22 mouse cellular contexts compared by ENCODE assay signal in genomic region chr4:139221837-139222236, GRCm38 (mm10). TPM values are rescaled to one million over a fixed set of nuclear protein-coding genes. Genes with fewer than 3 reads are reported as not detected.
A peak's percentile ranks its signal among the peaks of the same experiment; 100 is the strongest.
DNase-seq lines count a peak whose midpoint lies in the region; ATAC-seq and TF ChIP-seq lines count a peak whose summit lies in the region.
"Had no signal": no experiment of that assay in that cellular context is flagged by ENCODE, and none has a peak within 500 bp of the region (broad histone marks: within the 10 kb centered on the region; RNA-seq: fewer than 3 reads in every experiment).

No protein-coding gene starts in this region.

- H3K4me1 ChIP-seq in heart, adult 2 months (ENCODE audit: control insufficient read depth, insufficient read depth, low read length): peaks cover 47% of the 10 kb centered on the region
- peaks cover 33% of the 10 kb centered on the region for H3K4me1 ChIP-seq in heart, embryonic 10.5 days
- peaks cover 14% of the 10 kb centered on the region for H3K4me1 ChIP-seq in liver, embryonic 11.5 days (replicated peaks; ENCODE audit: control insufficient read depth, insufficient read depth, low read length)
- 0 out of 2 replicates have a peak, but pooled peaks cover 2% of the 10 kb centered on the region for H3K4me1 ChIP-seq in liver, postnatal 0 days (ENCODE audit: insufficient read depth)
- peaks cover 24% of the 10 kb centered on the region for H3K4me1 ChIP-seq in limb, embryonic 15.5 days
- H3K4me1 ChIP-seq in hindbrain, embryonic 16.5 days (ENCODE audit: control insufficient read depth, insufficient read depth, low read depth, low read length): peaks cover 4% of the 10 kb centered on the region; the same call in 1 of the 2 replicates

- 0 out of 2 replicates have a peak, but pooled peaks have one; percentile 14 for TF ChIP-seq EP300 in heart, adult 2 months (IDR thresholded peaks at IDR 0.05; ENCODE audit: insufficient read depth, low read depth, low read length)
- no peak for TF ChIP-seq EP300 in liver, postnatal 0 days (IDR thresholded peaks at IDR 0.05; ENCODE audit: low read depth)

- peaks cover 5% of the 10 kb centered on the region for H3K36me3 ChIP-seq in heart, adult 2 months (ENCODE audit: control insufficient read depth, insufficient read depth, low read length)
- peaks cover 37% of the 10 kb centered on the region for H3K36me3 ChIP-seq in heart, embryonic 10.5 days
- H3K36me3 ChIP-seq in liver, embryonic 11.5 days (ENCODE audit: control insufficient read depth, insufficient read depth, low read length): peaks cover 8% of the 10 kb centered on the region; the same call in 1 of the 2 replicates
- peaks cover 11% of the 10 kb centered on the region for H3K36me3 ChIP-seq in liver, postnatal 0 days (replicated peaks; ENCODE audit: insufficient read depth, low read length)
- H3K36me3 ChIP-seq in limb, embryonic 15.5 days: peaks cover 5% of the 10 kb centered on the region; the same call in 1 of the 2 replicates
- peaks cover 2% of the 10 kb centered on the region; the same call in 1 of the 2 replicates for H3K36me3 ChIP-seq in hindbrain, embryonic 16.5 days (ENCODE audit: control insufficient read depth, insufficient read depth, low read length)
- H3K36me3 ChIP-seq: forebrain, embryonic 15.5 days; neural tube, embryonic 15.5 days had no signal

- ATAC-seq in liver, embryonic 11.5 days (replicated peaks; ENCODE audit: low FRiP score): no peak
- ATAC-seq in liver, postnatal 0 days: no peak
- no peak for ATAC-seq in limb, embryonic 15.5 days (ENCODE audit: insufficient number of reproducible peaks, low FRiP score, low TSS enrichment, low read depth)
- ATAC-seq in hindbrain, embryonic 16.5 days: no peak
- ATAC-seq: forebrain, embryonic 15.5 days; inflammation-experienced regulatory T-cells, adult 6 months had no signal

- TF ChIP-seq POLR2A in heart, adult 2 months (IDR thresholded peaks at IDR 0.05; ENCODE audit: insufficient read depth, low read depth, low read length): no peak

- no peaks in the 10 kb centered on the region for H3K27me3 ChIP-seq in heart, adult 2 months (ENCODE audit: control insufficient read depth, insufficient read depth, low read length)
- no peaks in the 10 kb centered on the region for H3K27me3 ChIP-seq in heart, embryonic 10.5 days (ENCODE audit: insufficient read depth, poor library complexity, severe bottlenecking)
- H3K27me3 ChIP-seq in liver, embryonic 11.5 days (replicated peaks; ENCODE audit: control insufficient read depth, insufficient read depth, low read length): no peaks in the 10 kb centered on the region
- H3K27me3 ChIP-seq in liver, postnatal 0 days (ENCODE audit: insufficient read depth, low read length): no peaks in the 10 kb centered on the region
- H3K27me3 ChIP-seq in limb, embryonic 15.5 days: no peaks in the 10 kb centered on the region
- no peaks in the 10 kb centered on the region for H3K27me3 ChIP-seq in hindbrain, embryonic 16.5 days (replicated peaks; ENCODE audit: control insufficient read depth, insufficient read depth, low read length)
- H3K27me3 ChIP-seq: embryonic facial prominence, embryonic 15.5 days; forebrain, embryonic 15.5 days; hindbrain, embryonic 13.5 days; liver, embryonic 15.5 days; midbrain, embryonic 12.5 days; neural tube, embryonic 15.5 days had no signal

- no peak overlapping the region for H3K4me3 ChIP-seq in heart, adult 2 months
- H3K4me3 ChIP-seq in heart, embryonic 10.5 days: no peak overlapping the region
- H3K4me3 ChIP-seq in liver, embryonic 11.5 days (ENCODE audit: low read depth, low read length): no peak overlapping the region
- no peak overlapping the region for H3K4me3 ChIP-seq in liver, postnatal 0 days (ENCODE audit: low read depth, low read length)
- H3K4me3 ChIP-seq in limb, embryonic 15.5 days: no peak overlapping the region
- H3K4me3 ChIP-seq in hindbrain, embryonic 16.5 days (ENCODE audit: low read length): no peak overlapping the region
- H3K4me3 ChIP-seq: embryonic facial prominence, embryonic 15.5 days; forebrain, embryonic 15.5 days; hindbrain, embryonic 13.5 days; liver, embryonic 15.5 days; midbrain, embryonic 12.5 days; neural tube, embryonic 15.5 days had no signal

- DNase-seq in heart, adult 2 months: no peak
- no peak for DNase-seq in heart, embryonic 10.5 days (ENCODE audit: low spot score)
- DNase-seq in liver, embryonic 11.5 days (ENCODE audit: low spot score): no peak
- DNase-seq in liver, postnatal 0 days: no peak
- DNase-seq in thymus, postnatal 36 days: no peak
- DNase-seq: adrenal gland, postnatal 10 days; cerebellum, adult 8-10 months; cerebellum, postnatal 36 days; gastrocnemius, postnatal 10 days; kidney, adult 8-10 months; kidney, postnatal 14 days; layer of hippocampus, postnatal 36 days had no signal

- no peak overlapping the region for H3K4me2 ChIP-seq in liver, embryonic 11.5 days
- H3K4me2 ChIP-seq in liver, postnatal 0 days (ENCODE audit: low read depth, low read length): no peak overlapping the region
- no peak overlapping the region for H3K4me2 ChIP-seq in limb, embryonic 15.5 days
- no peak overlapping the region for H3K4me2 ChIP-seq in hindbrain, embryonic 16.5 days (ENCODE audit: low read length)
- H3K4me2 ChIP-seq: embryonic facial prominence, embryonic 15.5 days; forebrain, embryonic 15.5 days; hindbrain, embryonic 13.5 days; liver, embryonic 15.5 days; midbrain, embryonic 12.5 days; neural tube, embryonic 15.5 days had no signal

- 36% methylated on average over 4 of the region's 4 CpGs for WGBS in heart, adult 2 months
- 89% methylated on average over 4 of the region's 4 CpGs for WGBS in heart, embryonic 10.5 days
- WGBS in liver, embryonic 11.5 days: 73% methylated on average over 4 of the region's 4 CpGs
- 40% methylated on average over 4 of the region's 4 CpGs for WGBS in liver, postnatal 0 days (ENCODE audit: insufficient replicate concordance)
- WGBS in limb, embryonic 15.5 days: 83% methylated on average over 4 of the region's 4 CpGs
- 78% methylated on average over 4 of the region's 4 CpGs for WGBS in hindbrain, embryonic 16.5 days

- intact Hi-C loops in heart, adult 2 months (cut with DNase I): no loop called here

- H3K79me2 ChIP-seq in heart, adult 2 months (replicated peaks; ENCODE audit: control insufficient read depth, insufficient read depth, low read length): peaks cover 18% of the 10 kb centered on the region

- H3K9ac ChIP-seq in heart, adult 2 months (ENCODE audit: low read depth, low read length): no peak overlapping the region
- H3K9ac ChIP-seq in liver, embryonic 11.5 days (ENCODE audit: low read depth, low read length): no peak overlapping the region
- H3K9ac ChIP-seq in liver, postnatal 0 days (replicated peaks): no peak overlapping the region
- H3K9ac ChIP-seq in limb, embryonic 15.5 days: no peak overlapping the region
- H3K9ac ChIP-seq in hindbrain, embryonic 16.5 days (ENCODE audit: low read depth, low read length): no peak overlapping the region
- H3K9ac ChIP-seq: embryonic facial prominence, embryonic 15.5 days; forebrain, embryonic 15.5 days; hindbrain, embryonic 13.5 days; liver, embryonic 15.5 days; midbrain, embryonic 12.5 days; neural tube, embryonic 15.5 days had no signal

- no peak overlapping the region; the same call in 1 of the 2 replicates for H3K27ac ChIP-seq in heart, adult 2 months
- H3K27ac ChIP-seq in heart, embryonic 10.5 days: no peak overlapping the region
- H3K27ac ChIP-seq in liver, embryonic 11.5 days (ENCODE audit: low read depth, low read length): peak overlapping the region; percentile 34
- H3K27ac ChIP-seq in liver, postnatal 0 days (ENCODE audit: low read depth): no peak overlapping the region
- H3K27ac ChIP-seq in limb, embryonic 15.5 days: 0 out of 2 replicates have a peak overlapping the region, but pooled peaks have one; percentile 43
- no peak overlapping the region for H3K27ac ChIP-seq in hindbrain, embryonic 16.5 days (ENCODE audit: low read depth, low read length)
- H3K27ac ChIP-seq: embryonic facial prominence, embryonic 15.5 days; forebrain, embryonic 15.5 days; hindbrain, embryonic 13.5 days; liver, embryonic 15.5 days; macrophage; midbrain, embryonic 12.5 days; neural tube, embryonic 15.5 days had no signal

- H3K9me3 ChIP-seq in heart, embryonic 10.5 days: no peaks in the 10 kb centered on the region
- H3K9me3 ChIP-seq in liver, embryonic 11.5 days (ENCODE audit: control insufficient read depth, low read length): no peaks in the 10 kb centered on the region
- no peaks in the 10 kb centered on the region for H3K9me3 ChIP-seq in liver, postnatal 0 days (ENCODE audit: low read length)
- H3K9me3 ChIP-seq in limb, embryonic 15.5 days: no peaks in the 10 kb centered on the region
- no peaks in the 10 kb centered on the region for H3K9me3 ChIP-seq in hindbrain, embryonic 16.5 days (ENCODE audit: control insufficient read depth, low read length)
- H3K9me3 ChIP-seq: embryonic facial prominence, embryonic 15.5 days; forebrain, embryonic 15.5 days; hindbrain, embryonic 13.5 days; liver, embryonic 15.5 days; midbrain, embryonic 12.5 days; neural tube, embryonic 15.5 days had no signal

- no peak for TF ChIP-seq CTCF in heart, adult 2 months (IDR thresholded peaks at IDR 0.05)
- no peak for TF ChIP-seq CTCF in liver, postnatal 0 days (IDR thresholded peaks at IDR 0.05; ENCODE audit: low read depth)

RNA-seq across cellular contexts. Expression of gene Capzb, which starts 29.1 kb away (rescaled TPM):
- total RNA-seq in heart, adult 2 months (2021): 100 to 1,000 TPM; 342 to 392 TPM
- 160 and 191 TPM in 2 replicates for polyA plus RNA-seq in heart, adult 2 months (2012; rRNA removed)
- polyA plus RNA-seq in heart, embryonic 10.5 days (2016; fragmentation: Nextera tagmentation; extraction: Ambion mirVana): 450 and 452 TPM in 2 replicates
- 250 and 257 TPM in 2 replicates for polyA plus RNA-seq in liver, embryonic 11.5 days (2014; fragmentation: Nextera tagmentation; extraction: Ambion mirVana)
- polyA plus RNA-seq in liver, postnatal 0 days (2015; fragmentation: Nextera tagmentation; extraction: Ambion mirVana): 136 and 143 TPM in 2 replicates
- polyA plus RNA-seq in limb, embryonic 15.5 days (2015; fragmentation: Nextera tagmentation; extraction: Ambion mirVana): 399 and 425 TPM in 2 replicates
- polyA plus RNA-seq in hindbrain, embryonic 16.5 days (2015; fragmentation: Nextera tagmentation; extraction: Ambion mirVana): 339 and 345 TPM in 2 replicates

Comparison
In these comparisons a context has a peak if more than half of its experiments do, and no peak if none do; other contexts are left out.
1. H3K27ac ChIP-seq: peak in liver, embryonic 11.5 days (single experiment) and limb, embryonic 15.5 days (single experiment); none in heart, adult 2 months (single experiment), heart, embryonic 10.5 days (single experiment), liver, postnatal 0 days (single experiment) and hindbrain, embryonic 16.5 days (single experiment).